Mouse (Mus musculus) liver, adult 2 months (tissue): ENCODE measurements around the gene Map2k1.

Experiments used
- CTCF ChIP-seq: fragments of 200-500 bp; IDR thresholded peaks from 2 replicates; pipeline ENCODE4 v1.5.1; 2011; ENCODE audit warnings: low read depth, low read length, control low read depth
- POLR2A ChIP-seq: fragments of 200-500 bp; IDR thresholded peaks from 2 replicates; pipeline ENCODE4 v1.6.1; 2011; ENCODE audit warnings: low read length, control low read depth; ENCODE audit not compliant: insufficient read depth; ENCODE audit errors: extremely low read depth

- TF ChIP-seq CTCF (no peak), POLR2A (no peak)
Observed at GRCm38 (mm10) chr9:64219305-64219704, 34.1 kb downstream of the Map2k1 start.
